Mouse (Mus musculus) brain, embryonic 14.5 days (tissue): ENCODE data around the gene Aagab.

ENCODE experiments used
- CTCF ChIP-seq: fragments of 200-500 bp; IDR thresholded peaks from 2 replicates; pipeline ENCODE4 v1.5.1; 2012; ENCODE audit warnings: inconsistent platforms, mild to moderate bottlenecking, moderate library complexity, borderline replicate concordance; ENCODE audit not compliant: insufficient read depth, insufficient read length; ENCODE audit errors: extremely low read depth
- POLR2A ChIP-seq: fragments of 200-500 bp; IDR thresholded peaks from 2 replicates; pipeline ENCODE4 v1.6.1; 2012; ENCODE audit warnings: mild to moderate bottlenecking, inconsistent platforms, borderline replicate concordance; ENCODE audit not compliant: poor library complexity, insufficient read depth, insufficient read length, severe bottlenecking; ENCODE audit errors: extremely low read depth

- TF ChIP-seq CTCF (no peak), POLR2A (no peak)
Measured at GRCm38 (mm10) chr9:63682943-63683342, 80.5 kb downstream of the Aagab start.
